Mouse (Mus musculus): ENCODE data around the gene Rnase12.

GRCm38 (mm10) chr14:51090077-51090781 is 32.8 kb upstream of the Rnase12 start:
- no peak for TF ChIP-seq GATA1 (IDR thresholded peaks at IDR 0.05; ENCODE audit: borderline replicate concordance, low read length)
- TF ChIP-seq FLI1 (IDR thresholded peaks at IDR 0.05; ENCODE audit: low read length): no peak
